Mouse (Mus musculus): ENCODE results near the gene Xrcc3.

The Xrcc3 gene

DNA sequence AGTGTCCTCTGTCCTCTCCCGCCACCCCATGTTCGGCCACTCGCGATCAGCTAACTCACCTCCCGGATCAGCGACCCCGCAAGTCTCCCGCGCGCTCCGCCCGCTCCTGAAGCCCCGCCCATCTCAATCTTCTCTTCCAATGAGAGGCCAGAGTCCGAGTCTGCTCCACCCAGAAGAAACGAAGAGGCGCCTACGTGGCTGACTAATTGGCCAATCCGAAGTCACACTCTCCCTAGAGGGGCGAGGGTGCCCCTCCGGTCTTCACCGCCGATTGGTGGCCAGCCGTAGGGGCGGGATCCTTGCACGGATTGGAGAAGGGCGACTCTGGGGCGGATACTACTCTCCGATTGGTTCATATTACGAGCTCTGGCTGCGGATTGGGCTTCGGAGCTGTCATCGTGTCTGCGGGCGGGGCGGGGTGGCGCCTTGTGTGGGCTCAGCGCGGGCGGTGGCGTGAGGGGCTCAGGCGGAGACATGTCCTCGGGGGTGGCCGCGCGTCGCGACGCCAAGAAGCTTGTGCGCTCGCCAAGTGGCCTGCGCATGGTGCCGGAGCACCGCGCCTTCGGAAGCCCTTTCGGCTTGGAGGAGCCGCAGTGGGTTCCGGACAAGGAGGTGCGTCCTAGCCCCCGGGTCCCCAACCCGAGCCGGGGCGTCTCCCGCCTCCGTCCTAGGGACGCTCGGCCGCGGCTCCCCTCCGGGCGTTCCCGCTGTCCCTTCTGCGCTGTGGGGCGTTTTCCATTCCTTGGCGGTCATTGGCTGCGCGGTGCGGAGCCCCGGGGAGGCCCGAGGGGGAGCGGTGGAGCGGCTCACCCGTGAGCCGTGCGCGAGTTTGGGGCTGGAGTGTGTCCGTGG, at the start of gene Xrcc3, which contains the start of gene Zfyve21:
Gene Xrcc3 (minus strand): TSS at position 108 of the 852 bp plus-strand sequence.
Gene Zfyve21 (plus strand): TSS at position 405 of the 852 bp plus-strand sequence.
- no peaks in the 10 kb centered on the region for H3K36me3 ChIP-seq (ENCODE audit: control insufficient read depth, insufficient read depth, low read length, poor library complexity, severe bottlenecking)
- no peaks in the 10 kb centered on the region for H3K27me3 ChIP-seq (ENCODE audit: control insufficient read depth, insufficient read depth, low read length, poor library complexity, severe bottlenecking)
- peak; percentile 99 for DNase-seq (ENCODE audit: low read depth, low spot score)

DNA sequence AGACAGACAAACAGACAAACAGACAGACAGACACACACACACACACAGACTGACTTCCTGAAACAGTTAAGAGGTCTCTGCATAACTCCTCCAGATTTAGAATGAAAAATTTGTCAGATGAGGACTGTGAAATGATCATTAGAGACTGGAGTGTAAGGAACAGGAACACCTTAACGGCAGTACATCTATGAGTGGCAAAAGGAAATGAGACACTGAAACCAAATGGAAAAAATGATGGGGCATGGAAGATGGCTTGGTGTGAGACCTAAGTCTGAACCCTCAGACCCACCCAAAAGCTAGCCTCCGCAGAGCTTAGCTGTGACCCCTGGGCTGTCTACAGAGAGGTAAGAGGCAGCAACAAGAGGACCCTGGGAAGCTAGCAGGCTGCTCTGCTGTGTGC, 41.8 kb upstream of the Xrcc3 start:
- no peaks in the 10 kb centered on the region for H3K27me3 ChIP-seq (ENCODE audit: control insufficient read depth, insufficient read depth, low read length, poor library complexity, severe bottlenecking)
- peaks cover 2% of the 10 kb centered on the region; the same call in 1 of the 2 replicates for H3K36me3 ChIP-seq (ENCODE audit: control insufficient read depth, insufficient read depth, low read length, poor library complexity, severe bottlenecking)
- DNase-seq (ENCODE audit: low read depth, low spot score), result no peak

DNA sequence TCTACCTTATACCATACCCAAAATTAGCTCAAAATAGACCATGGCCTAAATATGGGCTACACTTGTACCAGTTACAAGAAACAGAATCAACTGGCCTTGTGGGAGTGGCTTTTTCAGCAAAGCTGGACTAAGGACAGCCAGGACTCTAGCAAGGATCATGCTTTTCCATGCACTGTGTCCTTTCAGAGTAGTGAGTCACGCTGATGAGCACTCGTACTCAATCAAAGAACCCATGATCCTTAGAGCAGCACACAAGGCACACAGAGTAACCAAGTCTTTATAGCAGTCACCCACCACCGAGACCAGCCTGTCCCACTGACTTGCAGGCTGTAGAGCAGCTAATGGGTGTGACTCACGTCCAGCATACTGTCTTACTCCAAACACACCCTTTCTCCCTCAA, 39.9 kb upstream of the Xrcc3 start:
- Histone ChIP-seq H3K27me3 (ENCODE audit: control insufficient read depth, insufficient read depth, low read length, poor library complexity, severe bottlenecking) (no peaks in the 10 kb centered on the region), H3K36me3 (ENCODE audit: control insufficient read depth, insufficient read depth, low read length, poor library complexity, severe bottlenecking) (no peaks in the 10 kb centered on the region; the same call in 1 of the 2 replicates)
- no peak for DNase-seq (ENCODE audit: low read depth, low spot score)

DNA sequence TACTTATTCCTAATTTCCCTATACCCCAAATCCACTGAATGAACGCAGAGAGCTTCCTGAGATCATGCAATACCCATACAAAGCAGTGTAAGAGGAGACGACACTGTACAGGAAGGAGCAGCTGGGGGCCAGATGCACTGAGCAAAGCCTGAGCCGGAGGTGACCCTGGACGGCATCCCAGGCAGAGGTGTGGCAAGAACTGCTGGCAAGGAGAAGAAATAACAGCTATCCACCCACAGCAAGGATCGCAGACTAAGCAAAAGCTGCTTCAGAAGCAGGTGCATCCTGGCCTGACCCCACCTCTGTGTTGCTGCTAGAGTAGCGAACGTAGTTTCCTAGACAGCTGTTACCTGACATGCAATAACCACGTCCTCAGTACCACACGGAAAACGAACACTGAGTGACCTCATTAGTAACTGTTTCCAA, 39.4 kb upstream of the Xrcc3 start:
- no peaks in the 10 kb centered on the region; the same call in 1 of the 2 replicates for H3K36me3 ChIP-seq (ENCODE audit: control insufficient read depth, insufficient read depth, low read length, poor library complexity, severe bottlenecking)
- no peaks in the 10 kb centered on the region for H3K27me3 ChIP-seq (ENCODE audit: control insufficient read depth, insufficient read depth, low read length, poor library complexity, severe bottlenecking)
- DNase-seq (ENCODE audit: low read depth, low spot score), result no peak

DNA sequence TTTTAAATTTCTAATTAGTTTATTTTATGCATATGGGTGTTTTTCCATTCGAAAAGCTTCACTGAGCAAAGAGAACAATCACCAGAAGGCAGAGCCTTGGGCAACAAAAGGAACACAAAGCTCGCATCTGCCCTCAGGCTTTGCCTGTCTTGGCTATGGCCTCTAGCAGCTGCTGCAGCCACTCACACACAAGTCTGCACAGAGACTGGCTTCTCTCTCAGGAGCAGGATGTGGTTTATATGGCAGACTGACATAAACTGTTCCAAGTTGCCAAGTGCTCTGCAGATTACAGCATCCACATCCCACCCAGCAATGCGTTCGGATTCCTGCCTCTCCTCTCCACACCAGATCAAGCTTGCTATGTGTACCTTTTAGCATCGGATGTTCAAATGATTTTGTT, 38.1 kb upstream of the Xrcc3 start:
- no peaks in the 10 kb centered on the region; the same call in 1 of the 2 replicates for H3K36me3 ChIP-seq (ENCODE audit: control insufficient read depth, insufficient read depth, low read length, poor library complexity, severe bottlenecking)
- DNase-seq (ENCODE audit: low read depth, low spot score), result no peak
- no peaks in the 10 kb centered on the region for H3K27me3 ChIP-seq (ENCODE audit: control insufficient read depth, insufficient read depth, low read length, poor library complexity, severe bottlenecking)

DNA sequence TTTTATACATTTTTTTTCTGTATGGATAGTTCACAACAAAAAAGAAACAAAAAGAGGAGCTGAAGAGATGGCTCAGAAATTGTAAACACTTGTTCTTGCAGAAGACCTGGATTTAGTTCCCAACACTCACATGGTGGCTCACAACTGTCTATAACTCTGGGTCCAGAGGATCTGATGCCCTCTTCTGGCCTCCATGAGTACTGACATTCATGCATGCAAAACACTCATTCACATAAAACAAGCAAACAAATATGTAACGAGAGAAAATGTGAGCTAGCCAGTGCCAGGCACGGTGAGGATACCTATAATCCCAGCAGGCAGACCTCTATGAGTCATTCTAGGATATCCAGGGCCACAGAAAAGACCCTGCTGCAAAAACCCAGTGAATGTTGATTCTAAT, 37.6 kb upstream of the Xrcc3 start:
- DNase-seq (ENCODE audit: low read depth, low spot score), result peak; percentile 42
- H3K36me3 ChIP-seq (ENCODE audit: control insufficient read depth, insufficient read depth, low read length, poor library complexity, severe bottlenecking), result no peaks in the 10 kb centered on the region; the same call in 1 of the 2 replicates
- H3K27me3 ChIP-seq (ENCODE audit: control insufficient read depth, insufficient read depth, low read length, poor library complexity, severe bottlenecking), result no peaks in the 10 kb centered on the region

DNA sequence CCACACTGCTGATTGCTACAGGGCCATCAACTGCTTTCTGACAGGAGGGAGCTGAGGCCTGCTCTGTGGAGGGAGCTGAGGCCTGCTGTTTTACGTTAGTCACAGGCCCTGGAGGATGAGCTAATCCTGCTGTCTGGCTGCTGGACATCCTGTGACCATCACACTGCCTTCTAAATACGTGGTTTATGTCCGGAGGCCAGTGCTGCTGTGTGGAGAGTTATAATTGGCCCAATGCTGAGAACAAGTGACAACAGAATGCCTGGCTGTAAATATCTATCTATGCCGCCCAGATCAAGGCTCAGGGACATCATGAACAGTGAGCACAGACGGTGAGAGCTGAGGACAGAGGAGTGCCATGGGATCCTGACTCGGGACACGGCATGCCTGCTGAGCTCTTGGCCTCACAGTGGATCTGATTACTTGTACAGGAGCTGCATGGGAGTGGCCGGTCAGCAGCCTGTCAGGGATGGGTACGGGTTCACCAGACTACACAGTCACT, 34.7 kb upstream of the Xrcc3 start:
- Histone ChIP-seq H3K27me3 (ENCODE audit: control insufficient read depth, insufficient read depth, low read length, poor library complexity, severe bottlenecking) (no peaks in the 10 kb centered on the region), H3K36me3 (ENCODE audit: control insufficient read depth, insufficient read depth, low read length, poor library complexity, severe bottlenecking) (peaks cover 4% of the 10 kb centered on the region)
- DNase-seq (ENCODE audit: low read depth, low spot score), result no peak

DNA sequence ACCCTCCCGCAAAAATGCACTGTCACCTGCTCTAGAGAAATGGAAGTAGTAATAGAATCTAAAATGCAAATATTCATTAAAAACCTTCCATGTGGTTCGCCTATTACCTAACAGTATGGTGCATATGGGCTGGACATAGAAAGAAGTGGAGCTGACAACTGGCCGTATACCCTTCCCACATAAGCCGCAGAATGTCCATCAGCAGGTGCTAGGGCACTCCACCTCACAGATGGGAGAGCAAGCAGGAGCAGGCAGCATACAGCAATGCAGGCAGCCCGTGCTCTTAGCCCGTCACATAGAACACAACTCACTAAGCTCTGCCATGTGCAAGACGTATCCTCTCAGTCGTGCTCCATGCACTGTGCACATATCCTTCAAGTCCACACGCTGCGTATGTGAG, 33.1 kb upstream of the Xrcc3 start:
- no peaks in the 10 kb centered on the region for H3K27me3 ChIP-seq (ENCODE audit: control insufficient read depth, insufficient read depth, low read length, poor library complexity, severe bottlenecking)
- DNase-seq (ENCODE audit: low read depth, low spot score), result no peak
- H3K36me3 ChIP-seq (ENCODE audit: control insufficient read depth, insufficient read depth, low read length, poor library complexity, severe bottlenecking), result peaks cover 8% of the 10 kb centered on the region

DNA sequence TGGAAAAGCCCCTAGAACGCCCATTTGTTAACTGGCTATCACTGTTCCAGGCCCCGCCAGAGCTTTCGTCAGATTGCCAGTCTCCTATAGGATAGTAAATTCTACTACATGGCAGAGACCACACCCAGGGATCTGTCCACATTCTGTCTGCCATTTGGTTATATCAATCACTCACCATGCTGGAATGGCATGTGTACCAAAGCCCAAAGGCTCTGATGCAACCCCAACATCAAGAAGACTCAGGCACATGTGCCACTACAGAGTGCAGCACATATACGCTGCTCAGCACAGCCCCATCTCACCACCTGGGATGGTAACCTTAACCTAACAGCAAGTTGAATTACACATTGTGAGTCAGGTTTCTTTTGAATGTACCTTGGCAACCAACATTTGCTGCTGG, 32.3 kb upstream of the Xrcc3 start:
- peaks cover 8% of the 10 kb centered on the region for H3K36me3 ChIP-seq (ENCODE audit: control insufficient read depth, insufficient read depth, low read length, poor library complexity, severe bottlenecking)
- DNase-seq (ENCODE audit: low read depth, low spot score), result no peak

DNA sequence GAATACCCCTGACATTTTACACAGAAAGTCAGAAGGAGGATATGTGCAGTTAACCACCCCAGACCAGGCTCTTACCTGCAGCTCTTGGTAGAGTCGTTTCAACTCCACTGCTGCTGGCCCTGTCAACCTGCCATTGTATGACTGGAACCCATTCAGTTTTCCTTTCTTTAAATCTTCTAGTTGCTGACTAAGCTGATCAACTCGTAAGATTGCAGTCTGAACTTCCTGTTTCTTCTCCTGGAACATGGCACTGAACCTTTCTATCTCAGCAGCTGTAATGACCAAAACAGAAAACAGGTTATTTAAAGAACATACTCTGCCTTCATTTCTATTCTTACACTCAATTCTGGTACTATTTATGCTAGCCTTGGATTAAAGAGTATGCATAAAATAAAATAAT, 29.8 kb upstream of the Xrcc3 start:
- Histone ChIP-seq H3K36me3 (ENCODE audit: control insufficient read depth, insufficient read depth, low read length, poor library complexity, severe bottlenecking) (peaks cover 12% of the 10 kb centered on the region), H3K27me3 (ENCODE audit: control insufficient read depth, insufficient read depth, low read length, poor library complexity, severe bottlenecking) (no peaks in the 10 kb centered on the region)
- DNase-seq (ENCODE audit: low read depth, low spot score), result no peak

More for the DNA sequence above, 32.3 kb upstream of the Xrcc3 start:
- H3K27me3 ChIP-seq (ENCODE audit: control insufficient read depth, insufficient read depth, low read length, poor library complexity, severe bottlenecking), result no peaks in the 10 kb centered on the region

DNA sequence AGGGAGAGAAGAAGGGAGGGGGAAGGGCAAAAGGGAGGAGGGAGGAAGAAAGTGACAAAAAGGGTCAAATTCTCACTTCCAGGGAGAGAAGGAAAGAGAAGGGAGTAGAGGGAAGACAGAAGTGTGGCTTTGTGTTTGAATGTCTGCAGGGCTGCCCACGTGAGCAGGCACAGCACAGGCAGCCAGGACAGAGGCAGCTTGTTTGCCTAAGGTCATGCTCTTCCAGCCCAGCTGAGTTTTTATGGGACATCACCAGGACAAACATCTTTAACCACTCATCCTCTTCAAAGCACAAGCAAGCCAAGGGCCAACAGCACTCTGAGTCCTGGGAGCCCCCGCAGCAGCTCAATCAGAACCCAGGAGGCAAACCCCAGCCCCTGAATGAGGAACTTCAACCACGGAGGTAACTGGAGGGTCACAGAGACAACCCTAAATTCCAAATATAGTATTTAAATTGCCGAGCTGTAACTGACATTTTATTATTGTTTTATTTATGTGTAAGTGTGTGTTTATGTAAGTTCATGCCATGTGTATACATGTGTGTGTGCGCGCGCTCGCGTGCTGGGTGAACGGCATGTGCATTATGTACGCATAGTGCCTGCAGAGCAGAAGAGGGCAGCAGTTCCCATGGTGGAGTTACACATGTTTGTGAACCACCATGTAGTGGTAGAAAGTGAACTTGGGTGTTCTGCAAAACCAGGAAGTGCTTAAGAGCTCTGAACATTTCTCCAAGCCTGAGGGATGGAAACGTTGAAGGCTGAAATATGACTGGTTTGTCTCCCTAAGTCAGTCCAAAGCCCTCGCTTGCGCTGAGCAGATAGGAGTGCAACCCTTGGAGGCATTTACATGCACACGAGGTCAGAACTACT, 29.1 kb upstream of the Xrcc3 start:
- peaks cover 15% of the 10 kb centered on the region for H3K36me3 ChIP-seq (ENCODE audit: control insufficient read depth, insufficient read depth, low read length, poor library complexity, severe bottlenecking)
- peak; percentile 7 for DNase-seq (ENCODE audit: low read depth, low spot score)
- no peaks in the 10 kb centered on the region for H3K27me3 ChIP-seq (ENCODE audit: control insufficient read depth, insufficient read depth, low read length, poor library complexity, severe bottlenecking)

DNA sequence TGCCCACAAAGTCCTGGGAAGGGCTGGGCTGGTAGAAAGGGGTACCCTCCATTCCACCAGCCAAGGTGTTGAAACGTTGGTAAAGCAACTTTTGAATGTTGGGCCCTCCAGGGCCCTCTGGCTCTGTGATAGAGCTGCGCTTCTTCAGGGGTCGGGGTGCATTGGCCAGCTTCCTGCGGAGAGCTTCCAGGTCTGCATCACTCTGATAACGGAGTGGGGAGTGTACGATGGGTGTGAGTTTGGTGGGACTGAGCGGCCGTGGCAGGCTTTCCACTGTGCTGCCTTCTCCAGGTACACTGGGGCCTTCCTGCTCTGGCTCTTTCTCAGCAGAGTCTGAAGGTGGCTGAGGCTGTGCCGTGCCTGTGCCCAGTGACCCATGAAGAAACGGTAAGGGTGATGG, 19.8 kb upstream of the Xrcc3 start:
- Histone ChIP-seq H3K27me3 (ENCODE audit: control insufficient read depth, insufficient read depth, low read length, poor library complexity, severe bottlenecking) (no peaks in the 10 kb centered on the region), H3K36me3 (ENCODE audit: control insufficient read depth, insufficient read depth, low read length, poor library complexity, severe bottlenecking) (peaks cover 12% of the 10 kb centered on the region)
- no peak for DNase-seq (ENCODE audit: low read depth, low spot score)

DNA sequence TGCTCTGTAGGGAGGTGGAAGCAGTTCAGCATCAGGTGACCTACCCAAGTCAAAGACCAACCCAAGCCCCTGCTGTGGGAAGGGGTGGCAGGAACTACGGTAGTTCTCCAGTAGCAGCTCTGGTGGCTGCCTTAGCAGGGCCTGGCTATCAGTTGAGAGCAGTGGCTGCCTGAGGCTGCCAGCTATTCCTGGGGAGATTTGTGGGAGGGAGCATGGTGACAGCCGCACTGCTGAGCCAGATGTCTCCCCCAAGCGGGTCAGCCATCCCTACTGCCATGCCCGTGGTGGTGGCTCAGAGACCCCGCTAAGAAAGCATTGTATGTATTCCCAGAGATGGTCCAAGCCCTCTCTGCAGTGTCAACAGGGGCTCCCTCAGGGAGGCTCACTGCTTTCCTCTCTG, 19.0 kb upstream of the Xrcc3 start:
- H3K36me3 ChIP-seq (ENCODE audit: control insufficient read depth, insufficient read depth, low read length, poor library complexity, severe bottlenecking), result peaks cover 9% of the 10 kb centered on the region
- DNase-seq (ENCODE audit: low read depth, low spot score), result no peak

DNA sequence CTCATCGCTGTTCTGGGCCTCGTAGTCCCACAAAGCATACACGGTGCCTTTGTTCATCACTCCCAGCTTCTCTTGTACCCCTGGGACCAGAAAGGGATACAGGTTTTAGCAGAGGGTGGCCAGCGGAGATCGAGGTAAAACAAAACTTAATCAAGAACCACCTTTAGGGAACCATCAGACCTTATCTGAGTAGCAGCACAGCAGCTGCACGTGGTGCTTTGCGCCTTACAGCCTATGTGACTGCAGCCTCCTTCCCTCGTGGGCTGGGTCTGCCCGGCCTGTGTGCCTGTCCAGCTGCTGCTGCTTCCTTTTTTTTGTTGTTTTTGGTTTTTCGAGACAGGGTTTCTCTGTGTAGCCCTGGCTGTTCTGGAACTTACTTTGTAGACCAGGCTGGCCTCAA, 16.7 kb upstream of the Xrcc3 start:
- H3K27me3 ChIP-seq (ENCODE audit: control insufficient read depth, insufficient read depth, low read length, poor library complexity, severe bottlenecking), result no peaks in the 10 kb centered on the region

More for the DNA sequence above, 19.0 kb upstream of the Xrcc3 start:
- H3K27me3 ChIP-seq (ENCODE audit: control insufficient read depth, insufficient read depth, low read length, poor library complexity, severe bottlenecking), result no peaks in the 10 kb centered on the region

DNA sequence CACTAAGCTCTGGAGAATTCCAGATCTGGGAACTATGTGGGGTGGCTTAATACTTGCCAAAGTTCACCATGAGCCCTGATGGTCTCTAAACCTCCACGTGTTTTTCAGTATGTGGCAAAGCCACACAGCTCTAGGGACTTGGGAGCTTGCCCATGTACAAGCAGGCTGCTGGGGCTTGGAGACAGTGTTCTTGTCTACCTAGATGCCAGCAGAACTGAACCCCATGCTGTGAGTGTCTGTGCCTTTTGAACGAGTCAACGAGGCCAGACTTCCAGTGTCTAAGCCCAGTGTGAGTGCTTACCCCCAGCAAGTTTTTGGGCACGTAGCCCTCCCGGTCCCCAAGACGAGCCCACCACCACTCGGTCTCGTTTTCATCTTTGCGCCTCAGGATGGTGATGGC, 16.3 kb upstream of the Xrcc3 start:
- DNase-seq (ENCODE audit: low read depth, low spot score), result no peak
- Histone ChIP-seq H3K36me3 (ENCODE audit: control insufficient read depth, insufficient read depth, low read length, poor library complexity, severe bottlenecking) (peaks cover 9% of the 10 kb centered on the region), H3K27me3 (ENCODE audit: control insufficient read depth, insufficient read depth, low read length, poor library complexity, severe bottlenecking) (no peaks in the 10 kb centered on the region)

More for the DNA sequence above, 16.7 kb upstream of the Xrcc3 start:
- DNase-seq (ENCODE audit: low read depth, low spot score), result peak; percentile 31
- peaks cover 9% of the 10 kb centered on the region for H3K36me3 ChIP-seq (ENCODE audit: control insufficient read depth, insufficient read depth, low read length, poor library complexity, severe bottlenecking)
